Mouse (Mus musculus): ENCODE results near the gene Prps1. TPM values are rescaled to one million over a fixed set of nuclear protein-coding genes. Genes with fewer than 3 reads are reported as not detected.

Prps1 gene
- polyA plus RNA-seq, 1 experiment, result 121 TPM

GRCm38 (mm10) chrX:140430506-140430905, 25.9 kb upstream of the Prps1 start:
- Histone ChIP-seq H3K9ac (ENCODE audit: low read depth, poor library complexity, severe bottlenecking) (no peak overlapping the region), H3K4me3 (ENCODE audit: low read depth, low read length) (no peak overlapping the region), H3K9me3 (replicated peaks; ENCODE audit: control insufficient read depth, insufficient read depth, low read length, poor library complexity, severe bottlenecking) (no peaks in the 10 kb centered on the region), H3K36me3 (ENCODE audit: control insufficient read depth, insufficient read depth, low read length, poor library complexity, severe bottlenecking) (no peaks in the 10 kb centered on the region), H3K27ac (ENCODE audit: insufficient read depth, low read length) (no peak overlapping the region), H3K4me1 (ENCODE audit: control insufficient read depth, insufficient read depth, low read length) (no peaks in the 10 kb centered on the region), H3K27me3 (ENCODE audit: control insufficient read depth, insufficient read depth, low read length, poor library complexity, severe bottlenecking) (no peaks in the 10 kb centered on the region; the same call in 1 of the 2 replicates)
- TF ChIP-seq CTCF (IDR thresholded peaks at IDR 0.05; ENCODE audit: low read depth, low read length), result no peak

- Histone ChIP-seq H3K4me1 (ENCODE audit: control insufficient read depth, insufficient read depth, low read length) (no peaks in the 10 kb centered on the region), H3K4me3 (ENCODE audit: low read depth, low read length) (peak overlapping the region; percentile 10; the same call in 1 of the 2 replicates), H3K27me3 (ENCODE audit: control insufficient read depth, insufficient read depth, low read length, poor library complexity, severe bottlenecking) (no peaks in the 10 kb centered on the region; the same call in 1 of the 2 replicates), H3K36me3 (ENCODE audit: control insufficient read depth, insufficient read depth, low read length, poor library complexity, severe bottlenecking) (no peaks in the 10 kb centered on the region), H3K27ac (ENCODE audit: insufficient read depth, low read length) (no peak overlapping the region), H3K9me3 (replicated peaks; ENCODE audit: control insufficient read depth, insufficient read depth, low read length, poor library complexity, severe bottlenecking) (no peaks in the 10 kb centered on the region), H3K9ac (ENCODE audit: low read depth, poor library complexity, severe bottlenecking) (no peak overlapping the region)
- TF ChIP-seq EP300 (IDR thresholded peaks at IDR 0.05; ENCODE audit: insufficient read depth, low read depth, low read length), result no peak
- no peak for TF ChIP-seq POLR2A (IDR thresholded peaks at IDR 0.05; ENCODE audit: insufficient read depth, low read length)
- TF ChIP-seq CTCF (IDR thresholded peaks at IDR 0.05; ENCODE audit: low read depth, low read length), result no peak
Observed at GRCm38 (mm10) chrX:140431981-140432380, 24.4 kb upstream of the Prps1 start.

GRCm38 (mm10) chrX:140432786-140433185, 23.6 kb upstream of the Prps1 start:
- no peak for TF ChIP-seq CTCF (IDR thresholded peaks at IDR 0.05; ENCODE audit: low read depth, low read length)
- no peak for TF ChIP-seq POLR2A (IDR thresholded peaks at IDR 0.05; ENCODE audit: insufficient read depth, low read length)
- TF ChIP-seq EP300 (IDR thresholded peaks at IDR 0.05; ENCODE audit: insufficient read depth, low read depth, low read length), result no peak
- no peak overlapping the region for H3K9ac ChIP-seq (ENCODE audit: low read depth, poor library complexity, severe bottlenecking)

GRCm38 (mm10) chrX:140437906-140438305, 18.5 kb upstream of the Prps1 start:
- no peaks in the 10 kb centered on the region for H3K9me3 ChIP-seq (replicated peaks; ENCODE audit: control insufficient read depth, insufficient read depth, low read length, poor library complexity, severe bottlenecking)
- no peaks in the 10 kb centered on the region for H3K4me1 ChIP-seq (ENCODE audit: control insufficient read depth, insufficient read depth, low read length)
- no peak overlapping the region for H3K4me3 ChIP-seq (ENCODE audit: low read depth, low read length)
- H3K27me3 ChIP-seq (ENCODE audit: control insufficient read depth, insufficient read depth, low read length, poor library complexity, severe bottlenecking), result no peaks in the 10 kb centered on the region
- H3K27ac ChIP-seq (ENCODE audit: insufficient read depth, low read length), result no peak overlapping the region
- no peak overlapping the region for H3K9ac ChIP-seq (ENCODE audit: low read depth, poor library complexity, severe bottlenecking)
- TF ChIP-seq POLR2A (IDR thresholded peaks at IDR 0.05; ENCODE audit: insufficient read depth, low read length) (no peak), CTCF (IDR thresholded peaks at IDR 0.05; ENCODE audit: low read depth, low read length) (no peak), EP300 (IDR thresholded peaks at IDR 0.05; ENCODE audit: insufficient read depth, low read depth, low read length) (no peak)
- H3K36me3 ChIP-seq (ENCODE audit: control insufficient read depth, insufficient read depth, low read length, poor library complexity, severe bottlenecking), result no peaks in the 10 kb centered on the region

More at GRCm38 (mm10) chrX:140432786-140433185, 23.6 kb upstream of the Prps1 start:
- no peaks in the 10 kb centered on the region for H3K36me3 ChIP-seq (ENCODE audit: control insufficient read depth, insufficient read depth, low read length, poor library complexity, severe bottlenecking)
- H3K4me3 ChIP-seq (ENCODE audit: low read depth, low read length), result peak overlapping the region; percentile 8
- H3K27ac ChIP-seq (ENCODE audit: insufficient read depth, low read length), result no peak overlapping the region
- H3K4me1 ChIP-seq (ENCODE audit: control insufficient read depth, insufficient read depth, low read length), result no peaks in the 10 kb centered on the region
- H3K27me3 ChIP-seq (ENCODE audit: control insufficient read depth, insufficient read depth, low read length, poor library complexity, severe bottlenecking), result no peaks in the 10 kb centered on the region; the same call in 1 of the 2 replicates
- no peaks in the 10 kb centered on the region for H3K9me3 ChIP-seq (replicated peaks; ENCODE audit: control insufficient read depth, insufficient read depth, low read length, poor library complexity, severe bottlenecking)

GRCm38 (mm10) chrX:140445551-140445950, 10.9 kb upstream of the Prps1 start:
- peak overlapping the region; percentile 16 for H3K4me3 ChIP-seq (ENCODE audit: low read depth, low read length)
- no peak overlapping the region for H3K27ac ChIP-seq (ENCODE audit: insufficient read depth, low read length)
- H3K4me1 ChIP-seq (ENCODE audit: control insufficient read depth, insufficient read depth, low read length), result no peaks in the 10 kb centered on the region
- H3K27me3 ChIP-seq (ENCODE audit: control insufficient read depth, insufficient read depth, low read length, poor library complexity, severe bottlenecking), result no peaks in the 10 kb centered on the region
- H3K9me3 ChIP-seq (replicated peaks; ENCODE audit: control insufficient read depth, insufficient read depth, low read length, poor library complexity, severe bottlenecking), result no peaks in the 10 kb centered on the region
- TF ChIP-seq POLR2A (IDR thresholded peaks at IDR 0.05; ENCODE audit: insufficient read depth, low read length) (no peak), EP300 (IDR thresholded peaks at IDR 0.05; ENCODE audit: insufficient read depth, low read depth, low read length) (no peak), CTCF (IDR thresholded peaks at IDR 0.05; ENCODE audit: low read depth, low read length) (no peak)
- H3K9ac ChIP-seq (ENCODE audit: low read depth, poor library complexity, severe bottlenecking), result no peak overlapping the region
- H3K36me3 ChIP-seq (ENCODE audit: control insufficient read depth, insufficient read depth, low read length, poor library complexity, severe bottlenecking), result no peaks in the 10 kb centered on the region

GRCm38 (mm10) chrX:140450071-140450470, 6.3 kb upstream of the Prps1 start:
- Histone ChIP-seq H3K27ac (ENCODE audit: insufficient read depth, low read length) (no peak overlapping the region), H3K9ac (ENCODE audit: low read depth, poor library complexity, severe bottlenecking) (no peak overlapping the region), H3K9me3 (replicated peaks; ENCODE audit: control insufficient read depth, insufficient read depth, low read length, poor library complexity, severe bottlenecking) (no peaks in the 10 kb centered on the region), H3K36me3 (ENCODE audit: control insufficient read depth, insufficient read depth, low read length, poor library complexity, severe bottlenecking) (no peaks in the 10 kb centered on the region), H3K4me1 (ENCODE audit: control insufficient read depth, insufficient read depth, low read length) (no peaks in the 10 kb centered on the region), H3K4me3 (ENCODE audit: low read depth, low read length) (no peak overlapping the region), H3K27me3 (ENCODE audit: control insufficient read depth, insufficient read depth, low read length, poor library complexity, severe bottlenecking) (no peaks in the 10 kb centered on the region)
- TF ChIP-seq EP300 (IDR thresholded peaks at IDR 0.05; ENCODE audit: insufficient read depth, low read depth, low read length), result no peak
- no peak for TF ChIP-seq POLR2A (IDR thresholded peaks at IDR 0.05; ENCODE audit: insufficient read depth, low read length)
- no peak for TF ChIP-seq CTCF (IDR thresholded peaks at IDR 0.05; ENCODE audit: low read depth, low read length)

All from ES-Bruce4 (cell line).